Mouse (Mus musculus): Measurements from ENCODE around the gene B3gnt6. TPM values are rescaled to one million over a fixed set of nuclear protein-coding genes. Genes with fewer than 3 reads are reported as not detected.

B3gnt6 gene
- total RNA-seq, 2 experiments from 2014 or later: not detected

DNA sequence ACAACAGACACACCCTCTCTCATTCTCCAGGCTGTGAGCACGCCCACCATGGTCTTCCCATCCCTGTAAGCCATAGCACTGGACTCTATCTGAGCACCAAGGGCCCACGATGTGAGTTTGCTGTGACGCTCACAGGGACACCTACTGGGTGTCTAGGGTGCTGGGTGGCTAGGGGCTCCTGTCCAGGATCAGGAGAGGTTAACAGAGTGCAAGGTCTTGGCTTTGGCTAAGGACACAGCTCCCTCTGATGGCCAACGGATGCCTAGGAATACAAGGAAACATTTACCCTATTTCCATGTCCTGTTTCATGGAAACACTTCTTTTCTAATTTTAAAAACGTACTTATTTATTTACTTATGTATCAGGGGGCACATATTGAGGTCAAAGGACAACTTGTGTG is 48.8 kb downstream of the B3gnt6 start:
- DNase-seq (ENCODE audit: low spot score): no peak

DNA sequence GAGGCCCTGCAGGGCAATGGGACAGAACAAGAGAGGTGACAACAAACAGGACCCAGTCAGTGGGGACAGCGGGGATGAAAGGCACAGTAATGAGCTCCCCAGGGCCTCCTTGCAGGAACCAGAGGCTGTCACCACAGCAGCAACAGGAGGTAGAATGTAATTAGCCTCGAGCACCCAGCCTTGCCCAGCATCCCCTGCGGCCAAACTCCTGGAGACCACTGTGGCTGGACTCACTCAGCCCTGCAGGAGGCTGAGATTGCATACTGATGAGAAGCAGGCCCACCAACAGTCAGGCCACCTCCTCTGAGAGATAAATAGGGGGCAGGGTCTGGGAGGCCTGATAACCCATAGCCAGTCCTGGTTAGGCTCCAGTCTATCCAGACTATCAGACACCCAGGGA is 49.5 kb downstream of the B3gnt6 start:
- no peak for DNase-seq (ENCODE audit: low spot score)

DNA sequence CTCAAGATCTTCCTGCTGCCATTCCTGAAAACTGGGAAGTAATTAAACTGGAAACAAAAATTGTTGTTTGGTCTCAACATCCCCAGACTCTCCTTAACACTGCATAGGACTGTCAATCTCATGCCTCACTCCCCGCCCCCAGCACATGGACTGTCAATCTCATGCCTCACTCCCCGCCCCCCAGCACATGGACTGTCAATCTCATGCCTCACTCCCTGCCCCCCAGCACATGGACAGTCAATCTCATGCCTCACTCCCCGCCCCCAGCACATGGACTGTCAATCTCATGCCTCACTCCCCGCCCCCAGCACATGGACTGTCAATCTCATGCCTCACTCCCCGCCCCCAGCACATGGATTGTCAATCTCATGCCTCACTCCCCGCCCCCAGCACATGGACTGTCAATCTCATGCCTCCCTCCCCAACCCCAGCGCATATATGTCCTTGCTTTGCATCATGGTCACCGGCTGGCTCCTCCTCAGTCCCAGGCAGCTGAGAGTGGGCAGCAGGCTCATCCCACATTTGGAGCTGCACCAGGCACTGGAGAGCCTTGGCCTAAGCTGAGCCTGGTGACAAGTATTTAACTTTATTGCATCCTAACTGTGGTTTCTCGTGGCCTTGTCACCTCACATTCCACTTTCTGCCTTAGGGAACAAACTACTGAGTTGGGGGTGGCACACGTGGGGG is 50.4 kb downstream of the B3gnt6 start:
- DNase-seq (ENCODE audit: low spot score): no peak

DNA sequence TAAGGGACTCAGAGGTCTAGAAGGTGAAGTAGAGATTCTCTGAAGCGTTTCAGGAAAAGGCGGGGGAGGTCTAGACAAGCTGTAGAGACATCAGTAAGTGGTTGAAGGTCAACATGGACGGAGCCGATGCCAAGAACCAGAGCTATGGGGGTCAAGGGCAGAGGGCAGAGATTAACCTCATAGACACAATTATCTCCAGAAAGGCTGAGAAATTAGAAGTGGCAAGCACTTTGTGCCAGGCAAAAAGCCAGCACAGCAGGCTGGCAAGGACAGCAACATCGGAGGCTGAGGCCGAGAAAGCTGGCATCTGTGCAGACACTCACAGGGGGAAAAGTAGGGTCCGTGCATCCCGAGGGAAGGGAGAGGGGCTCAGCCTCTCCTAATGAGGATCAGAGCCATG is 51.5 kb downstream of the B3gnt6 start:
- no peak for DNase-seq (ENCODE audit: low spot score)

DNA sequence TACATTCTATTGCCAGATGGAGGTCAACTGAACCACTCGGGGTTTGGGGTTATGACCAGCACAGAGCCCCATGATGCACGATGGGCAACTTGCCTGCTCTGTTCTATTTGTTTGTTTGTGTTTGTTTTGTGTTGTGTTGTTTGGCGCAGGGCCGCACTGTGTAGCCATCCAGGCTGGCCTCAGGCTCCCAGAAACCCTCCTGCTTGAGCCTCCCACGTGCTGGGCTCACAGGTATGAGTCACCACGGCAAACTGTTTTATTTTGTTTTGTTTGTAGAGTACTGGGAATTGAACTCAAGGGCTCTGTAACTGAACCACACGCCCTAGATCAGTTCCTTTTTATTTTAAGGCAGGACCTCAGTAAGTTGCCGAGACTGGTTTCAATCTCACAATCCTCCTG is 52.8 kb downstream of the B3gnt6 start:
- no peak for DNase-seq (ENCODE audit: low spot score)

DNA sequence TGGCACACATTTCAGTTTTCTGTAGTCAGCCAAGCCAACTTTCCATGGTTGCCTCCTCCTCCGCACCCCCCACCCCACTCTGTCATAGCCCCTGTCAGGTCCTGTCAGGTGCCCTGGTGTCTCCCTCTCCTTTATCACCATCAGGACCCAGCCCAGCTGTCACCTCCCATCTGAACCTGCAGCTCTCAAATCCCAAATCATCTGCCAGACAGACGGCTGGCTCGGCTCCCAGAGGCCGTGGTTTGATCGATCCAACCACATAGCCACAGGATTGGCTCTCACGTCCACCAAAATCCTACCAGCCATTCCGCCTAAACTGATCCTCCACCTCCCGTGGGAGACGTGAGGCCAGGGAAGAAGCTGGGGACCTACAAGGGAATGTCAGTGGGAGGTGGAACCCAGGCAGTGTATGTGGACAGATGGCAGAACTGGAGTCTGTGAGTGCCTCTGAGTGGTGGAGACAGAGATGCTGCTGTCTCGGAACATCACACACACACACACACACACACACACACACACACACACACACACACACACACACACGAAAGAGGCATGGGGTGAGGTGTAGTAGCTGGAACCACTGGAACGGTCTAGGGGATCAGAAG is 53.3 kb downstream of the B3gnt6 start:
- no peak for DNase-seq (ENCODE audit: low spot score)

DNA sequence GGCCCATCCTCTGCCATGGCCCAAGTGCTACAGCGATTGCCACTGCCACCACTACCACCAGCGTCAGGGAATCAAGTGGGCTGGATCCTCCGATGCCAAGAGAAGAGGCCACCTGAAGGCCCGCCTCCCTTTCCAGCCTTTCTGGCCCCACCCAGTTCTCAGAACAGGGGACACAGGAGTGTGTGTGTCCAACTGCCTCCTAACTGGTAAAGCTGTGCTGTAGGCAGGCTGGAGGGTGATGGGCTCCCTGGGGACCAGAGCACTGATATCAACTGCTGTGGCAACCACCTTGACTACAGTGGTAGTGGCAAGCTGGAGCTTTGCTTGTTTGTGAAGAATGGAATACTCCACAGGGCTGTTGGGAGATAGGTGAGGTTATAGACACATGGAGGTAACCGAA is 53.9 kb downstream of the B3gnt6 start, which contains the start of gene Omp:
TSS of gene Omp (minus strand) at position 101 of the 400 bp plus-strand sequence.
- no peak for DNase-seq (ENCODE audit: low spot score)

DNA sequence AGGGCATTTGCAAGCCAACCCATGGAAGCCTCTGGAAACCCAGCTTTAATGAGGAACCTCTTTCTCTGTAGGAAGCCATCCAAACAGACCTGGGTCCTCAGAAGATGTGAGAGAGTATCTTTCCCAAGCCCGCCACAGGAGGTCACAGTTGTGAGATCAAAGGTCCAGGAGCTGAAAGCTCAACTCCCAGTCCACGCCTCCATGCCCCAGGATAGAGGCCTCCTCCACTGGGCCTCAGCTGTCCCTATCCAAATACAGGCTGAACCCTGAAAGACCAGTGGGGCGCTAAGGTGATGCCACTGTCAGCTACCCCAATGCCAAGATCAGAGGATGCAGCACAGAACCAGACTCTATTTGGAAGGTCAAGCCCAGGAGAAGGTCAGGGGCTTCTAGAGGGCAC is 56.6 kb downstream of the B3gnt6 start:
- no peak for DNase-seq (ENCODE audit: low spot score)

Other genes starting within 250 kb of the B3gnt6 start
- 1 to 10 TPM; 1.2 to 2.3 TPM for gene Myo7a, start 80.0 kb downstream of the B3gnt6 start, total RNA-seq (2021)
- gene Omp, start 54.0 kb downstream of the B3gnt6 start, total RNA-seq (2021): under 1 TPM in 1 of 2 experiments, not detected in 1; 0.09 TPM
- gene Capn5, start 21.2 kb downstream of the B3gnt6 start, total RNA-seq (2021): 1 to 10 TPM in 1 of 2 experiments, under 1 TPM in 1; 0.98 to 1.6 TPM
- gene Acer3, start 121.7 kb upstream of the B3gnt6 start, total RNA-seq (2021): 1 to 10 TPM; 3.6 to 4.1 TPM
- 1 to 10 TPM; 1.1 to 1.7 TPM for gene Tsku, start 161.8 kb upstream of the B3gnt6 start, total RNA-seq (2021)
- under 1 TPM in 1 of 2 experiments, not detected in 1; 0.19 TPM for gene Gucy2d, start 240.9 kb upstream of the B3gnt6 start, total RNA-seq (2021)

Data from gastrocnemius, adult 18-20 months (tissue).